Mouse (Mus musculus) limb, embryonic 14.5 days (tissue): ENCODE results near the gene Dad1. TPM values are rescaled to one million over a fixed set of nuclear protein-coding genes. Genes with fewer than 3 reads are reported as not detected.

Experiments used
- ATAC-seq: fragments of 200-750 bp; cut with Nextera tagmentation; 2 replicates; pipeline ENCODE4 v1.8.0; 2017; ENCODE audit warnings: low read depth, moderate number of reproducible peaks, moderate TSS enrichment; ENCODE audit not compliant: low FRiP score
- DNase-seq: peaks from one replicate; pipeline ENCODE4 v3.0.0-alpha.2; 2015; ENCODE audit warnings: low spot score
- H3K27ac ChIP-seq: fragments of 300-500 bp; sonication (generic); replicated peaks from 2 replicates; pipeline ENCODE4 v1.5.1; 2014; ENCODE audit warnings: low read depth, mild to moderate bottlenecking, low read length, moderate library complexity, mixed read lengths
- H3K27me3 ChIP-seq: fragments of 300-500 bp; sonication (generic); 2 replicates; pipeline ENCODE4 v1.6.1; 2014; ENCODE audit warnings: low read length, mixed read lengths; ENCODE audit not compliant: control insufficient read depth, insufficient read depth
- H3K36me3 ChIP-seq: fragments of 300-500 bp; sonication (generic); 2 replicates; pipeline ENCODE4 v1.6.1; 2014; ENCODE audit warnings: mild to moderate bottlenecking, low read length, moderate library complexity, mixed read lengths; ENCODE audit not compliant: control insufficient read depth, insufficient read depth
- H3K4me1 ChIP-seq: fragments of 300-500 bp; sonication (generic); 2 replicates; pipeline ENCODE4 v1.6.1; 2014; ENCODE audit warnings: antibody characterized with exemption, low read length, mixed read lengths; ENCODE audit not compliant: control insufficient read depth, insufficient read depth
- H3K4me2 ChIP-seq: fragments of 300-500 bp; sonication (generic); replicated peaks from 2 replicates; pipeline ENCODE4 v1.6.1; 2014; ENCODE audit warnings: low read depth, mild to moderate bottlenecking, low read length, moderate library complexity; ENCODE audit not compliant: severe bottlenecking
- H3K4me3 ChIP-seq: fragments of 300-500 bp; sonication (generic); replicated peaks from 2 replicates; pipeline ENCODE4 v1.5.1; 2014; ENCODE audit warnings: low read length
- H3K9ac ChIP-seq: fragments of 300-500 bp; sonication (generic); 2 replicates; pipeline ENCODE4 v1.6.1; 2014; ENCODE audit warnings: mild to moderate bottlenecking, low read depth, low read length, moderate library complexity; ENCODE audit not compliant: severe bottlenecking
- H3K9me3 ChIP-seq: fragments of 300-500 bp; sonication (generic); 2 replicates; pipeline ENCODE4 v1.6.1; 2016; ENCODE audit warnings: low read length; ENCODE audit not compliant: control insufficient read depth
- POLR2A ChIP-seq: fragments of 200-500 bp; IDR thresholded peaks from 2 replicates; pipeline ENCODE4 v1.8.0; 2012; ENCODE audit warnings: inconsistent platforms, mild to moderate bottlenecking, moderate library complexity, borderline replicate concordance; ENCODE audit not compliant: insufficient read depth, insufficient read length; ENCODE audit errors: extremely low read depth
- WGBS: fragments of 180-500 bp; shearing (Covaris S2); extraction: QIAGEN DNeasy Blood & Tissue Kit; methylation state at CpG from one replicate; pipeline ENCODE4 v1.1.7; 2014; 5-methylcytosine and 5-hydroxymethylcytosine counted together
- polyA plus RNA-seq, 2 experiments: library from polyadenylated mRNA; depleted of rRNA in 1 of 2; stranded (reverse) in 1 of 2; unstranded in 1 of 2; fragments of >200 nt; fragmentation: Nextera tagmentation in 1 of 2; extraction: Ambion mirVana in 1 of 2; gene quantifications; 2 replicates each; pipeline versions ENCODE4 v1.2.1 to v1.2.3; 2012 to 2014

Gene Dad1
- polyA plus RNA-seq, 2 experiments: 248 to 419 TPM

DNA sequence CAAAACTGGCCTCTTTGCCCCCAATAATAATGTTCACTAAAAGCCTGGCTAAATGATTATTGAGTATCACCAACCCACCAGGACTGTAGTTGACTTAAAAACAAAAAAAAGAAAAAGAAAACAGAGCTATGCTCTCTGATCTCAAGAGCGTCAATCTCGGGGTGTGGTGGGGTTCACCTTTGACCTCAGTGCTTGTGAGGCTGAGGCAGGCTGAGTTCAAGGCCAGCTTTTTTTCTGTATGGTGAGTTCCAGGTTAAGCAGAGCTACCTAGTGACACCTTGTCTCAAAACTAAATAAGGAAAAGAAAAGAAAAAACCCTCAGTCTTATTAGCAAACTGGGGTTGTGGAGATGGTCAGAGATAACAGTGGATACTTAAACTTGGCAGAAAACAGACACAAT, 43.5 kb downstream of the Dad1 start:
- 0 out of 2 replicates have a peak, but pooled peaks cover 3% of the 10 kb centered on the region for H3K4me1 ChIP-seq
- H3K4me2 ChIP-seq: no peak overlapping the region
- DNase-seq (no peak), ATAC-seq (no peak)
- no peaks in the 10 kb centered on the region for H3K9me3 ChIP-seq
- no peak overlapping the region for H3K27ac ChIP-seq
- no peak for TF ChIP-seq POLR2A
- H3K36me3 ChIP-seq: no peaks in the 10 kb centered on the region
- H3K4me3 ChIP-seq: no peak overlapping the region
- no peak overlapping the region for H3K9ac ChIP-seq
- WGBS: 90% methylated on average over 2 of the region's 2 CpGs
- no peaks in the 10 kb centered on the region for H3K27me3 ChIP-seq

- H3K9me3 ChIP-seq: no peaks in the 10 kb centered on the region
- H3K27ac ChIP-seq: no peak overlapping the region
- H3K4me3 ChIP-seq: no peak overlapping the region
- 74% methylated on average over 5 of the region's 5 CpGs for WGBS
- H3K36me3 ChIP-seq: no peaks in the 10 kb centered on the region
- no peak overlapping the region for H3K9ac ChIP-seq
- no peak for TF ChIP-seq POLR2A
- no peak for ATAC-seq
- H3K4me1 ChIP-seq: 0 out of 2 replicates have a peak, but pooled peaks cover 3% of the 10 kb centered on the region
- no peaks in the 10 kb centered on the region for H3K27me3 ChIP-seq
- H3K4me2 ChIP-seq: no peak overlapping the region
- DNase-seq: no peak
Observed at GRCm38 (mm10) chr14:54209932-54210331, 44.0 kb downstream of the Dad1 start.

DNA sequence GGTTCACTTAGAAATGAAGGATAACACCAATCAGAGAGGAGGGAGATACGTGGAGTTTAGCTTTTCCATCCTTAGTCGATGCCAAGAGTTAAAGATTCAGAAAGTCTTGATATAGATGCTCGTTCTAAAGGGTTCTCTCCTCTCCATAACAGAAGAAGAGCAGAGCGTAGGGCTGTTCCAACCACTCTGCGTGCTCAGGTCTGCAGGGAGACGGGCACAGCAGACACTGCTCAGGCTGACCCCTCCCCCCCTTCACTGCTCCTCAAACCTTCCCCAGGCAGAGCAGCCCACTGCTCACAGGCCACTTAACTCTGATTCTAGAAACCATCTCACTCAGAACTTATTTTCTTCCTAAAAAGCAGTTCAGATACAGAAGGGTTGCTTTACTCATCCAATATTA, 45.2 kb downstream of the Dad1 start:
- Histone ChIP-seq H3K4me3 (no peak overlapping the region), H3K9me3 (no peaks in the 10 kb centered on the region), H3K27ac (no peak overlapping the region), H3K9ac (no peak overlapping the region), H3K27me3 (no peaks in the 10 kb centered on the region), H3K4me1 (0 out of 2 replicates have a peak, but pooled peaks cover 3% of the 10 kb centered on the region), H3K36me3 (no peaks in the 10 kb centered on the region), H3K4me2 (no peak overlapping the region)
- 69% methylated on average over 6 of the region's 6 CpGs for WGBS
- TF ChIP-seq POLR2A: no peak
- no peak for DNase-seq
- ATAC-seq: no peak

DNA sequence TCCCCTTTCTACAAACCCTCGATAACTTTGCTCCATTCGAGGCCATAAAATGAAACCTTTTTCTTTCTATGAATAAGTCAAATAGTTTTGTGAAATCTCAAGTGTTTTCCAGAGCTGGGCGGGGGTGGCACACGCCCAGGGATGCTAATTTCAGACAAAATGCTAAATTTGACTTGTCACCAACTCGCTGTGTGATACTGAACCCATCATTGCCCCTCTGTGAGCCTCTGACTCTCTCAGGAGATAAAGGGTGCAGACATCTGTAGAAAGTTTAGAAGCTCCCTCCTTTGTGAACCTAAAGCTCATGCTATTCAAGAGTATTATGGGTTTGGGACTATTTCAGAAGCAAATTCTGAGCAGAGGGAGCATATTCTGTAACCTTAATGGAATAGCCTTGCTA, 46.0 kb downstream of the Dad1 start:
- 0 out of 2 replicates have a peak, but pooled peaks cover 3% of the 10 kb centered on the region for H3K4me1 ChIP-seq
- no peak overlapping the region for H3K4me2 ChIP-seq
- no peaks in the 10 kb centered on the region for H3K36me3 ChIP-seq
- DNase-seq: no peak
- H3K4me3 ChIP-seq: no peak overlapping the region
- H3K27me3 ChIP-seq: no peaks in the 10 kb centered on the region
- no peak for ATAC-seq
- 77% methylated on average over 5 of the region's 5 CpGs for WGBS
- no peaks in the 10 kb centered on the region for H3K9me3 ChIP-seq
- no peak overlapping the region for H3K9ac ChIP-seq
- TF ChIP-seq POLR2A: no peak
- no peak overlapping the region for H3K27ac ChIP-seq

DNA sequence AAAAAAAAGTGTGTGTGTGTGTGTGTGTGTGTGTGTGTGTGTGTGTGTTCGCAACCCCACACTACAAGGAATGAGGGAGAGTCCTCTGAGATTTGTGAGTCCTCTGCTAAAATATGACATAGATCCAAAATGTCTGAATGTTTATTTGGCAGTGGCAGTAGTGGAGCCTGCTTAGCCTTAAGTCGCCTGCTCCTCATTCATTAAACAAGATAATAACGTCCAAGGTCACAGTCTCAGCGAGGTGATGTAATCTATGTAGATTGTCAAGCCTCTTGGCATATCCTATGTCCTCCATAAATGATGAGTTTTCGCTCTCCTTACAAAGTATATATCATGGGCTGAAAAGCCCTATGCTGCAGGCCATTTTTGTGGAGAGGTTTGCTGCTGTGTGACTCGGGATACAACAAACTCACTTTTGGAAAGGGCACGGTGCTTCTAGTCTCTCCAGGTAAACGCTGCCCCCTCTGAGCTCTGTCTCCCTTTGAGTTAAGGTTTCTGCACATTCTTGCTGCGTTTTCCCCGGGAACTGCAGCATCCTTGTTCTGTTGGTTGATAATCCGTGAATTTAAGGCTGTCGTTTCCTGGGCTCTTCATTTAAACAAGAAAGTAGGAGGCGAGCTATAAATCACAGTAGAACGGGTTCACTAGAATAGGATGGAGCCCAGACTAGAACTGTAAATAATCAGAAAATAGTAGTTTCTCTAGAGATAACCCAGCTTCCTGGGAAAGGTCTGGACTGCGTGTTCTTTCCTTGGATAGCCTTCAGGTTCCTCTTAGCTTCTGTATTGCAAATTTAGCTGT, 47.0 kb downstream of the Dad1 start:
- Histone ChIP-seq H3K36me3 (no peaks in the 10 kb centered on the region), H3K4me2 (no peak overlapping the region), H3K9me3 (no peaks in the 10 kb centered on the region), H3K27ac (no peak overlapping the region), H3K4me1 (0 out of 2 replicates have a peak, but pooled peaks cover 3% of the 10 kb centered on the region), H3K9ac (no peak overlapping the region), H3K4me3 (no peak overlapping the region), H3K27me3 (no peaks in the 10 kb centered on the region)
- TF ChIP-seq POLR2A: no peak
- WGBS: 52% methylated on average over 15 of the region's 15 CpGs
- ATAC-seq: no peak
- DNase-seq: no peak
